Mouse (Mus musculus): ENCODE measurements around the gene Efnb2. TPM values are rescaled to one million over a fixed set of nuclear protein-coding genes. Genes with fewer than 3 reads are reported as not detected.

Efnb2 gene
- polyA plus RNA-seq, 1 experiment from 2014 or later: 27.4 TPM

DNA sequence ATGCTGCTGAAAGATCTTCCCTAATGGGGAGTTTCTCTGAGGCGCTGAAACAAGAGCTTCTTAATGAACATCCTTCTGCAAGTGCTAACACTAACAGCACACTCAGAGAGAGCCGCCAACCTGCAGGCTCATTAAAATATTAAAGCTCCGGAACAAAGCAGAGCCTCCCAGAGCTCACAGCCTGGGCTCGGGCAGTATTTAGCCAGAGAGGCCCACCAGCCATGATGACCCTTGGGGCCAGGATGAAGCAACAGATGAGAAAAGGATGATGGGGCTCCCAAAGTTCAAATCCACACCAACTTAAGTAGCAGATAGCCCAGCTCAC lies 20.8 kb downstream of the Efnb2 start:
- H3K4me2 ChIP-seq (ENCODE audit: low read length): 0 out of 2 replicates have a peak overlapping the region, but pooled peaks have one; percentile 7
- peaks cover 8% of the 10 kb centered on the region; the same call in 1 of the 2 replicates for H3K4me1 ChIP-seq (replicated peaks; ENCODE audit: insufficient read depth, low read length)
- ATAC-seq (replicated peaks; ENCODE audit: low FRiP score, low read depth) (no peak), DNase-seq (ENCODE audit: low spot score) (no peak)
- H3K9ac ChIP-seq (ENCODE audit: low read depth, low read length): no peak overlapping the region
- 18% methylated on average over 4 of the region's 4 CpGs for WGBS
- 0 out of 2 replicates have a peak, but pooled peaks cover under 1% of the 10 kb centered on the region for H3K36me3 ChIP-seq (ENCODE audit: insufficient read depth, low read length)
- 0 out of 2 replicates have a peak overlapping the region, but pooled peaks have one; percentile 1 for H3K27ac ChIP-seq
- no peak overlapping the region for H3K4me3 ChIP-seq (replicated peaks; ENCODE audit: low read depth, low read length)
- no peaks in the 10 kb centered on the region for H3K9me3 ChIP-seq (replicated peaks; ENCODE audit: low read length)
- no peaks in the 10 kb centered on the region for H3K27me3 ChIP-seq (ENCODE audit: insufficient read depth, low read length)
- no peak for TF ChIP-seq CTCF (IDR thresholded peaks at IDR 0.05; ENCODE audit: low read depth)

GRCm38 (mm10) chr8:8639569-8640263 lies 21.3 kb downstream of the Efnb2 start:
- DNase-seq (ENCODE audit: low spot score) (peak; percentile 58), ATAC-seq (replicated peaks; ENCODE audit: low FRiP score, low read depth) (no peak; the same call in 1 of the 2 replicates)
- Histone ChIP-seq H3K36me3 (ENCODE audit: insufficient read depth, low read length) (0 out of 2 replicates have a peak, but pooled peaks cover 3% of the 10 kb centered on the region), H3K4me3 (replicated peaks; ENCODE audit: low read depth, low read length) (no peak overlapping the region), H3K9ac (ENCODE audit: low read depth, low read length) (no peak overlapping the region), H3K4me2 (ENCODE audit: low read length) (peak overlapping the region; percentile 7; the same call in 1 of the 2 replicates), H3K27me3 (ENCODE audit: insufficient read depth, low read length) (no peaks in the 10 kb centered on the region), H3K9me3 (replicated peaks; ENCODE audit: low read length) (no peaks in the 10 kb centered on the region), H3K4me1 (replicated peaks; ENCODE audit: insufficient read depth, low read length) (peaks cover 10% of the 10 kb centered on the region; the same call in 1 of the 2 replicates), H3K27ac (0 out of 2 replicates have a peak overlapping the region, but pooled peaks have one; percentile 1)
- 24% methylated on average over 8 of the region's 8 CpGs for WGBS
- TF ChIP-seq CTCF (IDR thresholded peaks at IDR 0.05; ENCODE audit: low read depth): peak; percentile 17; the same call in 1 of the 2 replicates

- Histone ChIP-seq H3K9ac (ENCODE audit: low read depth, low read length) (no peak overlapping the region), H3K9me3 (replicated peaks; ENCODE audit: low read length) (no peaks in the 10 kb centered on the region), H3K4me3 (replicated peaks; ENCODE audit: low read depth, low read length) (no peak overlapping the region), H3K4me2 (ENCODE audit: low read length) (no peak overlapping the region), H3K36me3 (ENCODE audit: insufficient read depth, low read length) (peaks cover 5% of the 10 kb centered on the region; the same call in 1 of the 2 replicates), H3K27ac (no peak overlapping the region), H3K27me3 (ENCODE audit: insufficient read depth, low read length) (no peaks in the 10 kb centered on the region), H3K4me1 (replicated peaks; ENCODE audit: insufficient read depth, low read length) (peaks cover 4% of the 10 kb centered on the region; the same call in 1 of the 2 replicates)
- ATAC-seq (replicated peaks; ENCODE audit: low FRiP score, low read depth) (no peak), DNase-seq (ENCODE audit: low spot score) (no peak)
- 57% methylated on average over 7 of the region's 7 CpGs for WGBS
- no peak for TF ChIP-seq CTCF (IDR thresholded peaks at IDR 0.05; ENCODE audit: low read depth)
Measured at GRCm38 (mm10) chr8:8631394-8631793, 29.6 kb downstream of the Efnb2 start.

- Histone ChIP-seq H3K9ac (ENCODE audit: low read depth, low read length) (no peak overlapping the region), H3K9me3 (replicated peaks; ENCODE audit: low read length) (no peaks in the 10 kb centered on the region), H3K4me2 (ENCODE audit: low read length) (no peak overlapping the region), H3K27me3 (ENCODE audit: insufficient read depth, low read length) (no peaks in the 10 kb centered on the region), H3K4me3 (replicated peaks; ENCODE audit: low read depth, low read length) (no peak overlapping the region), H3K4me1 (replicated peaks; ENCODE audit: insufficient read depth, low read length) (no peaks in the 10 kb centered on the region), H3K27ac (no peak overlapping the region), H3K36me3 (ENCODE audit: insufficient read depth, low read length) (peaks cover 17% of the 10 kb centered on the region)
- no peak for ATAC-seq (replicated peaks; ENCODE audit: low FRiP score, low read depth)
- DNase-seq (ENCODE audit: low spot score): no peak
- 43% methylated on average over 7 of the region's 7 CpGs for WGBS
- TF ChIP-seq CTCF (IDR thresholded peaks at IDR 0.05; ENCODE audit: low read depth): no peak
Measured at GRCm38 (mm10) chr8:8624017-8624416, 37.0 kb downstream of the Efnb2 start.

DNA sequence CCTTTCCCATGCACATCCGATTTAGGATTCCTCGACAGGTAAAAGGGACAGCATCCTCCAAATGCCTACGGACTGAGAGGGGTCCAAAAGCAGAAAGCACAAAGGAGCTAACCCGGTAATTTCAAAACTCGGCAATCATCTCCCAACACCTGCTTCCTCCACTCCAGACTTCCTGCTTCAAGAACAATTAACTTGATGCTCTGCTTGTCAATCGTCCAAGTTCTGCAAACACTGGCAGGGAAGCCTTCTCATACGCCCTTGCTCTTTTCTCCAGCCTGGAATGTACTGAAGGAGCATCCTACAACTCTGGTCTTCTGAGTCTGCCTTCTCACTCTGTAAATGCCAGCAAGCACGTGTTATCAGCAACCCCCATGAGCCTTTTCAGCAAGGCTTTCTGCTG lies 37.6 kb downstream of the Efnb2 start:
- Histone ChIP-seq H3K9ac (ENCODE audit: low read depth, low read length) (no peak overlapping the region), H3K36me3 (ENCODE audit: insufficient read depth, low read length) (peaks cover 17% of the 10 kb centered on the region), H3K4me3 (replicated peaks; ENCODE audit: low read depth, low read length) (no peak overlapping the region), H3K27me3 (ENCODE audit: insufficient read depth, low read length) (no peaks in the 10 kb centered on the region), H3K4me2 (ENCODE audit: low read length) (no peak overlapping the region), H3K4me1 (replicated peaks; ENCODE audit: insufficient read depth, low read length) (no peaks in the 10 kb centered on the region), H3K9me3 (replicated peaks; ENCODE audit: low read length) (no peaks in the 10 kb centered on the region), H3K27ac (no peak overlapping the region)
- ATAC-seq (replicated peaks; ENCODE audit: low FRiP score, low read depth) (no peak), DNase-seq (ENCODE audit: low spot score) (peak; percentile 57)
- TF ChIP-seq CTCF (IDR thresholded peaks at IDR 0.05; ENCODE audit: low read depth): no peak
- WGBS: 53% methylated on average over 8 of the region's 8 CpGs

DNA sequence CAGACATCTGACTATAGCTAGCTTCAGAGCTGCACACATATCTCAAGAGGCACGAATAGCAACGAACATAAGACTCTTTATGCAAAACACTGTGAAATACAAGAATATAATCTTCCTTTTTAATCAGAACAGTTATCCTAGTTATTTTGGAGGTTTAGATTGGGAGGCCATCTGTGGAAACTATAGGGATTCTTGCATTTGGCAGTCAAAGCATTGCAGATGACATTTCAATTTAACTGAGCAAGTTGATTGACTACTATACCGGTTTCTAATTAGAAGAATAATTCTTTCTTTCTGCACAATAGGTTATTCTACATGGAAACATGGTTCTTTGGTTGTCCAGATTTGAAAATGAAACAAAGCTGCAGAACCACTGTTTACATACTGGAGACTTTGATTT lies 38.6 kb downstream of the Efnb2 start:
- no peak for TF ChIP-seq CTCF (IDR thresholded peaks at IDR 0.05; ENCODE audit: low read depth)
- peaks cover 17% of the 10 kb centered on the region for H3K36me3 ChIP-seq (ENCODE audit: insufficient read depth, low read length)
- H3K4me3 ChIP-seq (replicated peaks; ENCODE audit: low read depth, low read length): no peak overlapping the region
- H3K27me3 ChIP-seq (ENCODE audit: insufficient read depth, low read length): no peaks in the 10 kb centered on the region
- no peak overlapping the region for H3K9ac ChIP-seq (ENCODE audit: low read depth, low read length)
- no peak for DNase-seq (ENCODE audit: low spot score)
- no peak for ATAC-seq (replicated peaks; ENCODE audit: low FRiP score, low read depth)
- H3K27ac ChIP-seq: no peak overlapping the region
- H3K4me2 ChIP-seq (ENCODE audit: low read length): no peak overlapping the region
- 91% methylated on average over 3 of the region's 3 CpGs for WGBS
- H3K9me3 ChIP-seq (replicated peaks; ENCODE audit: low read length): no peaks in the 10 kb centered on the region
- no peaks in the 10 kb centered on the region for H3K4me1 ChIP-seq (replicated peaks; ENCODE audit: insufficient read depth, low read length)
